Mouse (Mus musculus): ENCODE results near the gene Fubp3. TPM values are rescaled to one million over a fixed set of nuclear protein-coding genes. Genes with fewer than 3 reads are reported as not detected.
"Not testable (repeated sequence)": the region's sequence is repeated elsewhere in the genome, so short reads cannot be mapped to it uniquely, and the experiment has no call there.

Fubp3 gene
- polyA plus RNA-seq (2015; fragmentation: Nextera tagmentation; extraction: Ambion mirVana), result 79.3 and 82.7 TPM in 2 replicates

GRCm38 (mm10) chr2:31572051-31572914, at the start of gene Fubp3:
Fubp3 (plus strand) TSS chr2:31572651.
- Histone ChIP-seq H3K4me1 (peaks cover 11% of the 10 kb centered on the region), H3K4me2 (peak within 1 kb of the TSS; percentile 87), H3K27me3 (replicated peaks) (no peaks in the 10 kb centered on the region), H3K36me3 (no peaks in the 10 kb centered on the region; the same call in 1 of the 2 replicates), H3K4me3 (replicated peaks) (peak within 1 kb of the TSS; percentile 99), H3K9me3 (no peaks in the 10 kb centered on the region), H3K9ac (peak within 1 kb of the TSS; percentile 93), H3K27ac (peak within 1 kb of the TSS; percentile 88)
- WGBS, result under 1% methylated on average over 50 of the region's 51 CpGs
- ATAC-seq (ENCODE audit: insufficient read depth, low FRiP score, low read depth), result peak; percentile 94

- 66% methylated on average over 5 of the region's 5 CpGs for WGBS
- Histone ChIP-seq H3K27me3 (replicated peaks) (no peaks in the 10 kb centered on the region), H3K4me2 (no peak overlapping the region), H3K4me1 (no peaks in the 10 kb centered on the region), H3K4me3 (replicated peaks) (no peak overlapping the region), H3K36me3 (no peaks in the 10 kb centered on the region), H3K9ac (no peak overlapping the region), H3K27ac (no peak overlapping the region), H3K9me3 (no peaks in the 10 kb centered on the region)
- ATAC-seq (ENCODE audit: insufficient read depth, low FRiP score, low read depth), result no peak
Observed at GRCm38 (mm10) chr2:31524641-31525040, 47.8 kb upstream of the Fubp3 start.

GRCm38 (mm10) chr2:31525778-31526177, 46.7 kb upstream of the Fubp3 start:
- Histone ChIP-seq H3K27ac (no peak overlapping the region), H3K27me3 (replicated peaks) (no peaks in the 10 kb centered on the region), H3K4me3 (replicated peaks) (no peak overlapping the region), H3K9me3 (no peaks in the 10 kb centered on the region), H3K4me1 (no peaks in the 10 kb centered on the region), H3K4me2 (no peak overlapping the region), H3K9ac (no peak overlapping the region), H3K36me3 (no peaks in the 10 kb centered on the region)
- WGBS, result 28% methylated on average over 10 of the region's 10 CpGs
- no peak for ATAC-seq (ENCODE audit: insufficient read depth, low FRiP score, low read depth)

- no peak overlapping the region for H3K4me2 ChIP-seq
- no peak for ATAC-seq (ENCODE audit: insufficient read depth, low FRiP score, low read depth)
- H3K9ac ChIP-seq, result no peak overlapping the region
- H3K4me3 ChIP-seq (replicated peaks), result no peak overlapping the region
- no peaks in the 10 kb centered on the region for H3K9me3 ChIP-seq
- H3K4me1 ChIP-seq, result no peaks in the 10 kb centered on the region
- WGBS, result 55% methylated on average over 5 of the region's 5 CpGs
- H3K27me3 ChIP-seq (replicated peaks), result no peaks in the 10 kb centered on the region
- no peaks in the 10 kb centered on the region for H3K36me3 ChIP-seq
- no peak overlapping the region for H3K27ac ChIP-seq
Observed at GRCm38 (mm10) chr2:31530201-31530600, 42.2 kb upstream of the Fubp3 start.

GRCm38 (mm10) chr2:31537054-31537453, 35.4 kb upstream of the Fubp3 start:
- 42% methylated on average over 5 of the region's 5 CpGs for WGBS
- H3K4me3 ChIP-seq (replicated peaks), result no peak overlapping the region
- H3K9me3 ChIP-seq, result no peaks in the 10 kb centered on the region
- no peaks in the 10 kb centered on the region for H3K36me3 ChIP-seq
- H3K9ac ChIP-seq, result no peak overlapping the region
- H3K4me2 ChIP-seq, result no peak overlapping the region
- no peaks in the 10 kb centered on the region for H3K27me3 ChIP-seq (replicated peaks)
- H3K4me1 ChIP-seq, result no peaks in the 10 kb centered on the region
- no peak overlapping the region for H3K27ac ChIP-seq
- ATAC-seq (ENCODE audit: insufficient read depth, low FRiP score, low read depth), result peak; percentile 56; the same call in 1 of the 2 replicates

GRCm38 (mm10) chr2:31538745-31539144, 33.7 kb upstream of the Fubp3 start:
- ATAC-seq (ENCODE audit: insufficient read depth, low FRiP score, low read depth), result no peak
- Histone ChIP-seq H3K27me3 (replicated peaks) (no peaks in the 10 kb centered on the region), H3K4me2 (no peak overlapping the region), H3K27ac (no peak overlapping the region), H3K9ac (no peak overlapping the region), H3K4me1 (no peaks in the 10 kb centered on the region), H3K4me3 (replicated peaks) (no peak overlapping the region), H3K9me3 (no peaks in the 10 kb centered on the region), H3K36me3 (no peaks in the 10 kb centered on the region)
- 53% methylated on average over 5 of the region's 5 CpGs for WGBS

- Histone ChIP-seq H3K4me3 (replicated peaks) (no peak overlapping the region), H3K4me2 (no peak overlapping the region), H3K27me3 (replicated peaks) (0 out of 2 replicates have a peak, but pooled peaks cover 4% of the 10 kb centered on the region), H3K9me3 (no peaks in the 10 kb centered on the region), H3K27ac (no peak overlapping the region), H3K36me3 (no peaks in the 10 kb centered on the region), H3K4me1 (no peaks in the 10 kb centered on the region), H3K9ac (no peak overlapping the region)
- no peak for ATAC-seq (ENCODE audit: insufficient read depth, low FRiP score, low read depth)
- WGBS, result 82% methylated on average over 5 of the region's 5 CpGs
Observed at GRCm38 (mm10) chr2:31541581-31541980, 30.9 kb upstream of the Fubp3 start.

GRCm38 (mm10) chr2:31547726-31548125, 24.7 kb upstream of the Fubp3 start:
- H3K9ac ChIP-seq, result no peak overlapping the region
- no peak overlapping the region for H3K4me3 ChIP-seq (replicated peaks)
- H3K4me2 ChIP-seq, result no peak overlapping the region
- no peak overlapping the region for H3K27ac ChIP-seq
- no peaks in the 10 kb centered on the region for H3K9me3 ChIP-seq
- H3K36me3 ChIP-seq, result no peaks in the 10 kb centered on the region
- ATAC-seq (ENCODE audit: insufficient read depth, low FRiP score, low read depth), result no peak
- WGBS, result 50% methylated on average over 11 of the region's 11 CpGs
- H3K4me1 ChIP-seq, result no peaks in the 10 kb centered on the region
- H3K27me3 ChIP-seq (replicated peaks), result 0 out of 2 replicates have a peak, but pooled peaks cover 4% of the 10 kb centered on the region

GRCm38 (mm10) chr2:31550503-31550902, 21.9 kb upstream of the Fubp3 start:
- Histone ChIP-seq H3K4me2 (no peak overlapping the region), H3K9ac (no peak overlapping the region), H3K27me3 (replicated peaks) (0 out of 2 replicates have a peak, but pooled peaks cover 4% of the 10 kb centered on the region), H3K27ac (no peak overlapping the region), H3K4me1 (no peaks in the 10 kb centered on the region), H3K36me3 (no peaks in the 10 kb centered on the region), H3K4me3 (replicated peaks) (no peak overlapping the region), H3K9me3 (no peaks in the 10 kb centered on the region)
- ATAC-seq (ENCODE audit: insufficient read depth, low FRiP score, low read depth), result no peak
- WGBS, result 71% methylated on average over 3 of the region's 3 CpGs

GRCm38 (mm10) chr2:31551351-31551750, 21.1 kb upstream of the Fubp3 start:
- WGBS, result 85% methylated on average over 3 of the region's 3 CpGs
- not testable (repeated sequence) for H3K9ac ChIP-seq

GRCm38 (mm10) chr2:31551971-31552370, 20.5 kb upstream of the Fubp3 start:
- no peak overlapping the region for H3K9ac ChIP-seq
- WGBS, result 89% methylated on average over 10 of the region's 10 CpGs
- no peak overlapping the region for H3K27ac ChIP-seq
- ATAC-seq (ENCODE audit: insufficient read depth, low FRiP score, low read depth), result no peak
- no peaks in the 10 kb centered on the region for H3K27me3 ChIP-seq (replicated peaks)
- no peak overlapping the region for H3K4me2 ChIP-seq
- no peaks in the 10 kb centered on the region for H3K4me1 ChIP-seq
- H3K4me3 ChIP-seq (replicated peaks), result no peak overlapping the region
- no peaks in the 10 kb centered on the region for H3K36me3 ChIP-seq
- H3K9me3 ChIP-seq, result no peaks in the 10 kb centered on the region

More at GRCm38 (mm10) chr2:31551351-31551750, 21.1 kb upstream of the Fubp3 start:
- not testable (repeated sequence) for H3K4me1 ChIP-seq; ATAC-seq (ENCODE audit: insufficient read depth, low FRiP score, low read depth); H3K27ac ChIP-seq; H3K36me3 ChIP-seq; H3K4me2 ChIP-seq; H3K4me3 ChIP-seq (replicated peaks); H3K9me3 ChIP-seq; H3K27me3 ChIP-seq (replicated peaks)

GRCm38 (mm10) chr2:31554619-31555018, 17.8 kb upstream of the Fubp3 start:
- 73% methylated on average over 5 of the region's 5 CpGs for WGBS
- Histone ChIP-seq H3K9me3 (no peaks in the 10 kb centered on the region), H3K4me1 (no peaks in the 10 kb centered on the region), H3K27ac (no peak overlapping the region), H3K9ac (no peak overlapping the region), H3K27me3 (replicated peaks) (no peaks in the 10 kb centered on the region), H3K4me3 (replicated peaks) (no peak overlapping the region), H3K36me3 (no peaks in the 10 kb centered on the region), H3K4me2 (no peak overlapping the region)
- no peak for ATAC-seq (ENCODE audit: insufficient read depth, low FRiP score, low read depth)
